Mouse (Mus musculus) spleen, adult 2 months (tissue): Measurements from ENCODE around the gene Ddx19b.

Experiments
- CTCF ChIP-seq: fragments of 200-500 bp; IDR thresholded peaks from 2 replicates; pipeline ENCODE4 v1.5.1; 2011; ENCODE audit warnings: mild to moderate bottlenecking, inconsistent platforms; ENCODE audit not compliant: insufficient read depth, insufficient read length, insufficient replicate concordance; ENCODE audit errors: extremely low read depth
- POLR2A ChIP-seq: fragments of 200-500 bp; IDR thresholded peaks from 2 replicates; pipeline ENCODE4 v1.6.1; 2011; ENCODE audit warnings: low read depth, low read length, inconsistent platforms

DNA sequence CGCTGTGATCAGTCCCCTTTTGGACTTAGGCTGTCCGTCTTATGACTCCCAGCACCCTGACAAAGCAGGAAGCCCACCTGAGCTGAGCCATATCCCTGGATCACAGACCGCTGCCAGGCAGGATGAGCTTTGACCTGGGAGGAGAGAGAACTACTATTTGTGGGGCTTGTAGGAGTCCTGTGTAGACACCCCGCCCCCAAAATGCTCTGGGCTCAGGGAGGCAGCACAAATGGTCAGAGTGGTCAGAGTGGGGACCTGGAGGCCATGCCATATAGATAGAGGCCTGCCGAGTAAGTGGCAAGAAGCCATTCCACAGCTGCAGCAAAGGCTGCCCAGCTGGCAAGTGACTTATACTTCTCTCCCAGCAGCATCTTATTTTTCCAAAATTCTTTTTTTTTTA is 73.4 kb downstream of the Ddx19b start:
- TF ChIP-seq CTCF (no peak), POLR2A (no peak)
